Mouse (Mus musculus) lung, adult 2 months (tissue): ENCODE measurements around the gene Ccdc153.

Experiments used
- CTCF ChIP-seq: fragments of 200-500 bp; IDR thresholded peaks from 2 replicates; pipeline ENCODE4 v1.5.1; 2011; ENCODE audit warnings: mild to moderate bottlenecking, low read length, control low read depth; ENCODE audit not compliant: insufficient read depth
- POLR2A ChIP-seq: fragments of 200-500 bp; IDR thresholded peaks from 2 replicates; pipeline ENCODE4 v1.6.1; 2011; ENCODE audit warnings: low read depth, mild to moderate bottlenecking, control low read depth, low read length, borderline replicate concordance; ENCODE audit errors: extremely low read depth

GRCm38 (mm10) chr9:44292490-44292889 lies 52.0 kb downstream of the Ccdc153 start:
- TF ChIP-seq CTCF (peak; percentile 63), POLR2A (no peak)
